Mouse (Mus musculus) hindbrain, postnatal 0 days (tissue): ENCODE data around the gene Appbp2. TPM values are rescaled to one million over a fixed set of nuclear protein-coding genes. Genes with fewer than 3 reads are reported as not detected.

ENCODE experiments used
- ATAC-seq: fragments of 200-750 bp; cut with Nextera tagmentation; 2 replicates; pipeline ENCODE4 v1.8.0; 2017; ENCODE audit warnings: mild to moderate bottlenecking, moderate TSS enrichment, moderate library complexity
- DNase-seq: peaks from one replicate; pipeline ENCODE4 v3.0.0-alpha.2; 2015; ENCODE audit warnings: low spot score
- H3K27ac ChIP-seq: fragments of 300-500 bp; sonication (generic); 2 replicates; pipeline ENCODE4 v1.5.1; 2014; ENCODE audit warnings: mild to moderate bottlenecking
- H3K27me3 ChIP-seq: fragments of 300-500 bp; sonication (generic); 2 replicates; pipeline ENCODE4 v1.6.1; 2014; ENCODE audit warnings: low read length, mixed read lengths; ENCODE audit not compliant: insufficient read depth
- H3K36me3 ChIP-seq: fragments of 300-500 bp; sonication (generic); 2 replicates; pipeline ENCODE4 v1.6.1; 2014; ENCODE audit warnings: low read length, mixed read lengths; ENCODE audit not compliant: insufficient read depth
- H3K4me1 ChIP-seq: fragments of 300-500 bp; sonication (generic); 2 replicates; pipeline ENCODE4 v1.6.1; 2014; ENCODE audit warnings: antibody characterized with exemption, low read length, mixed read lengths; ENCODE audit not compliant: insufficient read depth
- H3K4me2 ChIP-seq: fragments of 300-500 bp; sonication (generic); 2 replicates; pipeline ENCODE4 v1.6.1; 2014; ENCODE audit warnings: low read depth, mild to moderate bottlenecking, low read length, moderate library complexity, mixed read lengths
- H3K4me3 ChIP-seq: fragments of 300-500 bp; sonication (generic); 2 replicates; pipeline ENCODE4 v1.5.1; 2014; ENCODE audit warnings: low read length
- H3K9ac ChIP-seq: fragments of 300-500 bp; sonication (generic); replicated peaks from 2 replicates; pipeline ENCODE4 v1.6.1; 2014; ENCODE audit warnings: mild to moderate bottlenecking, low read length, moderate library complexity, mixed read lengths
- H3K9me3 ChIP-seq: fragments of 300-500 bp; sonication (generic); 2 replicates; pipeline ENCODE4 v1.6.1; 2016; ENCODE audit warnings: low read length, mixed read lengths
- CTCF ChIP-seq: IDR thresholded peaks from 2 replicates; pipeline ENCODE4 v1.5.1; 2016; ENCODE audit warnings: antibody characterized with exemption, control low read depth, low read depth
- WGBS: fragments of 180-500 bp; shearing (Covaris S2); extraction: QIAGEN DNeasy Blood & Tissue Kit; methylation state at CpG from one replicate; pipeline ENCODE4 v1.1.7; 2014; 5-methylcytosine and 5-hydroxymethylcytosine counted together
- polyA plus RNA-seq: library from polyadenylated mRNA; unstranded; fragments of >200 nt; fragmentation: Nextera tagmentation; extraction: Ambion mirVana; gene quantifications from 2 replicates; pipeline ENCODE4 v1.2.1, GENCODE M21; 2015
- total RNA-seq: library from RNA; depleted of rRNA; stranded (reverse); fragments of >200 nt; gene quantifications from 2 replicates; pipeline ENCODE4 v1.2.3, GENCODE M21; 2014

The Appbp2 gene
- total and polyA plus RNA-seq, 2 experiments from 2014 or later, result 44.9 to 54.8 TPM

DNA sequence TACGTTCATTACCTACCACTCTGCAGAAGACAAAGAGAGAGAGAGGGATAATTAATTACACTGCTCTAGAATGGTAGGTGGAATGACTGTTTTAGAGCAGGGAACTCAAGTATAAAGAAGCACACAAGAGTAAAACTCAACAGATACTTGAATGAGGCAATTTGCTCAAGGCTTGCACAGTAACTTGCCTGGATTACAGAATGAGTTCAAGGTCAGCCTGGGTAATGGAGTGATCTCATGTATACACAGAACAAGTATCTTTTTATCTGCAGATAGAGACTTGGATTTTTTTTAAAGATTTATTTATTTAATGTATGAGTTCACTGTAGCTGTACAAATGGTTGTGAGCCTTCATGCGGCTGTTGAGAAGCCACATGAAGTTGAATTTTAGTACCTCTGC, 23.8 kb downstream of the Appbp2 start:
- Histone ChIP-seq H3K36me3 (peaks cover 45% of the 10 kb centered on the region), H3K27ac (no peak overlapping the region), H3K4me3 (no peak overlapping the region), H3K4me1 (no peaks in the 10 kb centered on the region), H3K9me3 (no peaks in the 10 kb centered on the region), H3K27me3 (no peaks in the 10 kb centered on the region), H3K4me2 (no peak overlapping the region), H3K9ac (no peak overlapping the region)
- DNase-seq (no peak), ATAC-seq (no peak)
- 87% methylated on average over 2 of the region's 2 CpGs for WGBS
- TF ChIP-seq CTCF, result no peak

- no peak for TF ChIP-seq CTCF
- Histone ChIP-seq H3K4me1 (no peaks in the 10 kb centered on the region), H3K9ac (no peak overlapping the region), H3K4me3 (no peak overlapping the region), H3K27me3 (no peaks in the 10 kb centered on the region), H3K27ac (no peak overlapping the region), H3K4me2 (no peak overlapping the region), H3K36me3 (peaks cover 22% of the 10 kb centered on the region), H3K9me3 (no peaks in the 10 kb centered on the region)
- ATAC-seq (no peak), DNase-seq (no peak)
Observed at GRCm38 (mm10) chr11:85206231-85206630, 28.7 kb downstream of the Appbp2 start.

DNA sequence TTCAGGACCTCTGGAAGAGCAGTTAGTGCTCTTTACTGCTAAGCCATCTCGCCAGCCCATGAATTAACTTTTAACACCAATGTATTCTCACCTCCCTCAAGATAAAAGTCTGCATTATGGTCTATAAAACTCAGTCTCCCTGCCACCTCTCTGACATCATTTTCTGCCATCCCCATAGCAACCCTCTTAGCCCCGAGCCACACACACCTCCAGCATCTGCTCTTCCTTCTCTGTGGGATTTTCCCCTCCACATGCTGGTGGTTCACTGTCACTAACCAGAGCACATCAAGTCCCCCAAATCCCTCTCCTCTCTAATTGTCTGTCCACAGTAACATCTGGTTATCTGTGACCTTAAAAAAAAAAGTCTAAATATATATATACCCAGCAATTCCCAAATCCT, 36.0 kb downstream of the Appbp2 start:
- DNase-seq (no peak), ATAC-seq (no peak)
- Histone ChIP-seq H3K9ac (no peak overlapping the region), H3K36me3 (peaks cover 59% of the 10 kb centered on the region), H3K9me3 (no peaks in the 10 kb centered on the region), H3K27ac (no peak overlapping the region), H3K4me1 (no peaks in the 10 kb centered on the region), H3K4me2 (no peak overlapping the region), H3K27me3 (no peaks in the 10 kb centered on the region), H3K4me3 (no peak overlapping the region)
- 85% methylated on average over 2 of the region's 2 CpGs for WGBS
- TF ChIP-seq CTCF, result no peak

- Histone ChIP-seq H3K9ac (no peak overlapping the region), H3K4me3 (no peak overlapping the region), H3K36me3 (peaks cover 69% of the 10 kb centered on the region), H3K9me3 (no peaks in the 10 kb centered on the region), H3K27ac (no peak overlapping the region), H3K4me1 (no peaks in the 10 kb centered on the region), H3K4me2 (no peak overlapping the region), H3K27me3 (no peaks in the 10 kb centered on the region)
- no peak for DNase-seq
- TF ChIP-seq CTCF, result no peak
- ATAC-seq, result no peak
- 91% methylated on average over 9 of the region's 9 CpGs for whole genome bisulfite sequencing
Observed at GRCm38 (mm10) chr11:85196046-85196445, 38.9 kb downstream of the Appbp2 start.

DNA sequence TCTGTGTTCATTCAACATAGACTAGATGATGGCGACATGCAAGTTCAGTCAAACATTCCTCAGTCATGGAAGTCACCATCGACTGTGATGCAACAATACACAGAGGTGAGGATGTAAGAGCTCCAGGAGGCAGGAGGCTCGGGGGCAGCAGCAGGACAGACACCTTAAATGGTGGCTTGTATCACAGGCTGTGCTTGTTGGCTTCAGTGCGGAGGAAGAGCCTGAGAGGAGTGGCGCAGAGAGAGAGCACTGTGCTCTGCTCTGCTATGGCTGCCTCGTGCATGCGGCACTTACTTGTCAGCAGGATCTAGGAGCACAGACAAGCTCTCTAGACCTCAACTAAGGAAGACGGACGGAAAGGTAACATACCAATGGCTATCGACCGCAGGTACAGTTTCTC, 40.7 kb downstream of the Appbp2 start:
- no peaks in the 10 kb centered on the region for H3K9me3 ChIP-seq
- H3K4me1 ChIP-seq, result no peaks in the 10 kb centered on the region
- H3K27me3 ChIP-seq, result no peaks in the 10 kb centered on the region
- H3K4me3 ChIP-seq, result no peak overlapping the region
- no peak overlapping the region for H3K9ac ChIP-seq
- H3K36me3 ChIP-seq, result peaks cover 66% of the 10 kb centered on the region
- 95% methylated on average over 11 of the region's 11 CpGs for WGBS
- ATAC-seq, result no peak
- no peak overlapping the region for H3K4me2 ChIP-seq
- TF ChIP-seq CTCF, result no peak
- H3K27ac ChIP-seq, result no peak overlapping the region
- DNase-seq, result no peak

DNA sequence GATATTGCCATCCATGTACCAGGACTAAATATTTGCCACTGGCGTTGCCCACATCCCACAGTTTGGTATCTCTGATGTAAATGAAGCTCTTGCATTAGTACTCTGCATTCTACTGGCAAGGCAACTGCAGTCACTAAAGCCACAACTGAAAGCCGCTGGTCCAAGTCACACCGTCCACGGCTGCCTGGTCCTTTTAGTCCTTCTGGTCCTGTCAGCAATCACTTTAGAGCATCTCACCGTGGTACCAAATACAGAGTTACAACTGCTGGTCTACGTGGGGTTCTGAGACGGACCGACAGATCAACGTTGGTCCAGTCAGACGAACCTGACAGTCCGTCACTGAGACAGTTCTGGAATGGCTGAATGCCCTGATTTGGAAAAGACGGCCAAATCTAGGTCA, 44.2 kb downstream of the Appbp2 start:
- 94% methylated on average over 12 of the region's 12 CpGs for WGBS
- Histone ChIP-seq H3K4me1 (no peaks in the 10 kb centered on the region), H3K36me3 (peaks cover 45% of the 10 kb centered on the region), H3K27me3 (no peaks in the 10 kb centered on the region), H3K4me3 (no peak overlapping the region), H3K9me3 (no peaks in the 10 kb centered on the region), H3K4me2 (no peak overlapping the region), H3K27ac (no peak overlapping the region), H3K9ac (no peak overlapping the region)
- no peak for DNase-seq
- no peak for TF ChIP-seq CTCF
- no peak for ATAC-seq

DNA sequence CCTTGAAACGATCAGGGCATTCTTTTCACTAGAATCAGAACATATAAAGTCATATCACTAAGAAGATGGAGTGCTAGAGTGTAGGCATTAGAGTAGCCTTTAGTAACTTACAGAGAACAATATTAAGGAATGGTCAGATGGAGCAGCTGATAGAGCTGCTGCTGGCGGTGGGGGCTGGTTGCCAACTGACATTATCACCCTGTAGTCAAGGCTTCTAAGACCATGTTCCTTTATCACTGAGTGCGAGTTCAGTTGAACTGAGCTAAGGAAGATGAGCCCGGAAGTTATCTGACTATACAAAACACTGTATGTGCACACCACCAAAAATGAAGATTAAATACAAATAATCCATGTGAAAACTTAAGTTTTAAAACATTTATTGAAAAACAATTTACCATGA, 45.8 kb downstream of the Appbp2 start:
- H3K9ac ChIP-seq, result no peak overlapping the region
- ATAC-seq (no peak), DNase-seq (no peak)
- H3K36me3 ChIP-seq, result peaks cover 31% of the 10 kb centered on the region
- H3K4me2 ChIP-seq, result no peak overlapping the region
- no peak overlapping the region for H3K27ac ChIP-seq
- 92% methylated on average over 4 of the region's 4 CpGs for WGBS
- no peaks in the 10 kb centered on the region for H3K27me3 ChIP-seq
- no peak for TF ChIP-seq CTCF
- no peaks in the 10 kb centered on the region for H3K4me1 ChIP-seq
- H3K9me3 ChIP-seq, result no peaks in the 10 kb centered on the region
- H3K4me3 ChIP-seq, result no peak overlapping the region
